ENCODE assay signal across 16 mouse cellular contexts in the genomic region with DNA sequence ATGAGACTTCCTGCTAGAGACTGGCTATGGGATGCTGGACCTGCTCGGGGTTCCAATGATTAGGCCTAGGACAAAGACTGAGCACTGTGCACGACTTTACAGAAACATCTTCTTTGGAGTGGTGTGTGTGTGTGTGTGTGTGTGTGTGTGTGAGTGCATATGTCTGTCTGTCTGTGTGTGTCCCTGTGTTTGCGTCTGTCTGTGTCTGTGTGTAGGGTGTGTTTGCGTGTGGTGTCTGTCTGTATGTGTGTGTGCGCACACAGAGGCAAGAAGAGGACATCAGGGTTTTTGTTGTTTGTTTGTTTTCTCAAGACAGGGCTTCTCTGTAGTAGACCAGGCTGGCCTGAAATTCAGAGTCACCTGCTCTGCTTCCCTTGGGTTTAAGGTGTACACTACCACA.
"Had no signal": no experiment of that assay in that cellular context is flagged by ENCODE, and none has a peak within 500 bp of the region (broad histone marks: within the 10 kb centered on the region; RNA-seq: fewer than 3 reads in every experiment).

No protein-coding gene starts in this region.

- H3K36me3 ChIP-seq: neural tube, embryonic 13.5 days; neural tube, embryonic 15.5 days; stomach, embryonic 15.5 days had no signal

- H3K27ac ChIP-seq: neural tube, embryonic 13.5 days; neural tube, embryonic 15.5 days; stomach, embryonic 15.5 days; stomach, postnatal 0 days had no signal

- H3K4me3 ChIP-seq: neural tube, embryonic 13.5 days; neural tube, embryonic 15.5 days; stomach, embryonic 15.5 days had no signal

- H3K4me2 ChIP-seq: neural tube, embryonic 13.5 days; neural tube, embryonic 15.5 days; stomach, embryonic 15.5 days had no signal

- DNase-seq: retina, postnatal 1 day; right cerebral cortex, adult 18-20 months; right cerebral cortex, postnatal 14 days; right cerebral cortex, postnatal 25 days; right cerebral cortex, postnatal 4 days; spleen, adult 18-20 months; thymus, adult 18-20 months; thymus, adult 2 months; thymus, postnatal 14 days; thymus, postnatal 25 days; thymus, postnatal 36 days; thymus, postnatal 4 days had no signal

- H3K27me3 ChIP-seq: neural tube, embryonic 13.5 days; neural tube, embryonic 15.5 days; stomach, embryonic 15.5 days had no signal
